Mouse (Mus musculus) liver, embryonic 14.5 days (tissue): ENCODE data around the gene Heatr5b. TPM values are rescaled to one million over a fixed set of nuclear protein-coding genes. Genes with fewer than 3 reads are reported as not detected.

Source experiments
- ATAC-seq: fragments of 200-750 bp; cut with Nextera tagmentation; 2 replicates; pipeline ENCODE4 v1.8.0; 2017; ENCODE audit warnings: moderate number of reproducible peaks, mild to moderate bottlenecking, moderate library complexity; ENCODE audit not compliant: insufficient read depth
- DNase-seq, 3 experiments: peaks; one replicate each; pipeline ENCODE4 v3.0.0-alpha.2; 2012 to 2013; ENCODE audit warnings: low read depth in 3 of 3, low spot score in 3 of 3
- H3K27ac ChIP-seq: fragments of 300-500 bp; sonication (generic); 2 replicates; pipeline ENCODE4 v1.5.1; 2014; ENCODE audit warnings: moderate library complexity, mild to moderate bottlenecking, control low read depth, inconsistent platforms
- H3K27me3 ChIP-seq: fragments of 300-500 bp; sonication (generic); 2 replicates; pipeline ENCODE4 v1.6.1; 2014; ENCODE audit warnings: mild to moderate bottlenecking, low read length, moderate library complexity; ENCODE audit not compliant: control insufficient read depth, insufficient read depth
- H3K36me3 ChIP-seq: fragments of 300-500 bp; sonication (generic); replicated peaks from 2 replicates; pipeline ENCODE4 v1.6.1; 2014; ENCODE audit warnings: low read depth; ENCODE audit not compliant: control insufficient read depth, insufficient read depth
- H3K4me1 ChIP-seq, 2 experiments: fragments of 200-500 bp in 1 of 2; fragments of 300-500 bp in 1 of 2; sonication (generic) in 1 of 2; replicated peaks; 2 replicates each; pipeline ENCODE4 v1.6.1; 2012 to 2014; ENCODE audit warnings: antibody characterized with exemption in 1 of 2, inconsistent platforms in 1 of 2, low read length in 1 of 2; ENCODE audit not compliant: control insufficient read depth in 2 of 2, insufficient read depth in 2 of 2
- H3K4me2 ChIP-seq: fragments of 300-500 bp; sonication (generic); 2 replicates; pipeline ENCODE4 v1.6.1; 2014; ENCODE audit warnings: low read depth, mild to moderate bottlenecking, control low read depth, moderate library complexity
- H3K4me3 ChIP-seq, 2 experiments: fragments of 200-500 bp in 1 of 2; fragments of 300-500 bp in 1 of 2; sonication (generic) in 1 of 2; 2 replicates each; pipeline ENCODE4 v1.5.1; 2012 to 2014; ENCODE audit warnings: low read depth in 2 of 2, low read length in 2 of 2, mild to moderate bottlenecking in 2 of 2, control low read depth in 1 of 2, inconsistent platforms in 1 of 2, moderate library complexity in 1 of 2; ENCODE audit not compliant: insufficient read depth in 1 of 2
- H3K9ac ChIP-seq: fragments of 300-500 bp; sonication (generic); replicated peaks from 2 replicates; pipeline ENCODE4 v1.6.1; 2014; ENCODE audit warnings: mild to moderate bottlenecking, control low read depth, moderate library complexity
- H3K9me3 ChIP-seq: fragments of 300-500 bp; sonication (generic); 2 replicates; pipeline ENCODE4 v1.6.1; 2016; ENCODE audit warnings: low read length, mixed read lengths; ENCODE audit not compliant: control insufficient read depth
- CTCF ChIP-seq: IDR thresholded peaks from 2 replicates; pipeline ENCODE4 v1.5.1; 2016; ENCODE audit warnings: antibody characterized with exemption, low read depth, control low read depth
- EP300 ChIP-seq: IDR thresholded peaks from 2 replicates; pipeline ENCODE4 v1.6.1; 2016; ENCODE audit warnings: antibody characterized with exemption, low read depth
- WGBS: fragments of 180-500 bp; shearing (Covaris S2); extraction: QIAGEN DNeasy Blood & Tissue Kit; methylation state at CpG from one replicate; pipeline ENCODE4 v1.1.7; 2014; ENCODE audit not compliant: insufficient replicate concordance; 5-methylcytosine and 5-hydroxymethylcytosine counted together
- polyA plus RNA-seq, 2 experiments: library from polyadenylated mRNA; depleted of rRNA in 1 of 2; stranded (reverse) in 1 of 2; unstranded in 1 of 2; fragments of >200 nt; fragmentation: Nextera tagmentation in 1 of 2; extraction: Ambion mirVana in 1 of 2; gene quantifications; 2 replicates each; pipeline versions ENCODE4 v1.2.1 to v1.2.3; 2012 to 2014

Heatr5b gene
- polyA plus RNA-seq, 2 experiments: 3.5 to 5.3 TPM

DNA sequence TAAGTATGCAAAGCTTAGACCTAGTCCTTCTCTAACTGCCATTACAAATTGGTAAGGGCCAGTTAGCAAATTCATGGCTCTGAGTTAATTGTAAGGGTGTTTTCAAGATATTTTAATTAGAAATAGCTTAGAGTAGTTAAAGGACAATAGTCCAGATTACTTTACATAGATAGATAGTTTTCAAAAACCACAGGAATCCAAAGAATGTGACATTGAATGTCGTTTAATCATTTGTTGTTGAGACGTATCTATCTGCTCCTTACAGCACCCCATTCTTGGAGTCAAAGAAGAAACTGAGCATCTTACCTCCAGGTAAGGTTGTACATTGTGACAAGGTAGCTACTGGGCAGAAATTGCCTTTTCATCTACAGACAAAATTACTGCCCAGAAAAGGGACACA lies 124.9 kb downstream of the Heatr5b start:
- Histone ChIP-seq H3K4me1 (no peaks in the 10 kb centered on the region), H3K36me3 (no peaks in the 10 kb centered on the region), H3K4me2 (no peak overlapping the region), H3K9me3 (no peaks in the 10 kb centered on the region; the same call in 1 of the 2 replicates), H3K27me3 (no peaks in the 10 kb centered on the region), H3K9ac (no peak overlapping the region), H3K27ac (no peak overlapping the region), H3K4me3 (no peak overlapping the region)
- TF ChIP-seq EP300: no peak
- 50% methylated on average over 2 of the region's 2 CpGs for WGBS
- DNase-seq: no peak
- no peak for ATAC-seq

DNA sequence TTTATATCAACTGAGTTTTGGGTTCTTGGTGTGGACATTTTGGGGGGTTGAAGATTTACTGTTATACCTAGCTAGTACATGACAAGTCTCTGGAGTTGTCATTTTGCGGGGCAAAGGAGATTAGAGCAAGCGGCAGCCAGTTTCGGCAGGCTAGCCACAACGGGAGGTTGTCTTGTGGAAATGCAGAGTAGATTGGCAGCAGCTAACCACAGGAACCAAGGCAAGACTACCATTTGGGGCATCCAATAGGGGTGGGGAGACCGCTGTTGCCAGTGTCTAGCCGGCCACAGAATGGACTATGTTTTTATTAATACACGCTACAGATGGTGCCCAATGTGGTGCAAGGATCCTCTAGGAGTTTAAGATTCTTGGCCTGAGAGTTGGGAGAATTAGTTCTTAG lies 126.7 kb downstream of the Heatr5b start:
- no peaks in the 10 kb centered on the region for H3K4me1 ChIP-seq
- DNase-seq (no peak), ATAC-seq (no peak)
- no peak overlapping the region for H3K9ac ChIP-seq
- H3K4me2 ChIP-seq: no peak overlapping the region
- no peaks in the 10 kb centered on the region for H3K27me3 ChIP-seq
- no peaks in the 10 kb centered on the region; the same call in 1 of the 2 replicates for H3K9me3 ChIP-seq
- no peak for TF ChIP-seq EP300
- TF ChIP-seq CTCF: no peak
- 39% methylated on average over 7 of the region's 7 CpGs for WGBS
- no peaks in the 10 kb centered on the region for H3K36me3 ChIP-seq
- no peak overlapping the region for H3K4me3 ChIP-seq
- H3K27ac ChIP-seq: no peak overlapping the region

DNA sequence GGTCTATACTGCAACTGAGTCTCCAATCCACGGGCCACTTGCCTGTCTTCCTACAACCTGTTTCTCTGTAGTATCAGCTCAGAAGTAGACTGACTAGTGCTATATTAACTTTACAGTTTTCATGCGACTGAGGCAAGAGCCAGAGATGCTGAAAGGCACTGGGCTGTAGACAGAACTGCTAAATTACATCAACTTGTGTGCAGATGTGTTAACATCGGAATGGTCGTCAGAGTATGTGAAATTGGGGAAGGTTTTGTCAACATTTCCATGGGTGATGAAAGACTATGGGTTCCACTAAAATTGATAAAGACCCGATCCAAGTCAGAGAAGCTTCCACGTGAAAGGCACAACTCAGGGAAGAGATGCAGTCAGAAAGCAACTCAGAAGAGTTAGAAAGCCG lies 132.2 kb downstream of the Heatr5b start:
- no peak for TF ChIP-seq CTCF
- H3K36me3 ChIP-seq: no peaks in the 10 kb centered on the region
- no peak overlapping the region for H3K9ac ChIP-seq
- no peak overlapping the region for H3K27ac ChIP-seq
- H3K27me3 ChIP-seq: no peaks in the 10 kb centered on the region
- peaks cover 0 to 4% of the 10 kb centered on the region in 2 experiments; a peak in 1 of 4 replicates for H3K4me1 ChIP-seq
- 78% methylated on average over 7 of the region's 7 CpGs for WGBS
- H3K4me2 ChIP-seq: no peak overlapping the region
- ATAC-seq (no peak), DNase-seq (no peak)
- H3K9me3 ChIP-seq: no peaks in the 10 kb centered on the region; the same call in 1 of the 2 replicates
- no peak overlapping the region for H3K4me3 ChIP-seq

Other genes starting within 250 kb of the Heatr5b start
- gene Strn, start 98.2 kb downstream of the Heatr5b start, polyA plus RNA-seq (2012; rRNA removed): 2.5 and 3.1 TPM in 2 replicates
- gene Strn, start 98.2 kb downstream of the Heatr5b start, polyA plus RNA-seq (2014; fragmentation: Nextera tagmentation; extraction: Ambion mirVana): 3.1 and 3.2 TPM in 2 replicates
- gene Gpatch11, start 203 bp upstream of the Heatr5b start, polyA plus RNA-seq (2012; rRNA removed): 5.1 and 7.1 TPM in 2 replicates
- gene Gpatch11, start 203 bp upstream of the Heatr5b start, polyA plus RNA-seq (2014; fragmentation: Nextera tagmentation; extraction: Ambion mirVana): 16.1 and 17.6 TPM in 2 replicates
- gene Eif2ak2, start 47.2 kb upstream of the Heatr5b start, polyA plus RNA-seq (2012; rRNA removed): 1.6 and 3.4 TPM in 2 replicates
- gene Eif2ak2, start 47.2 kb upstream of the Heatr5b start, polyA plus RNA-seq (2014; fragmentation: Nextera tagmentation; extraction: Ambion mirVana): 4.3 and 6.0 TPM in 2 replicates
- gene Sult6b1, start 71.6 kb upstream of the Heatr5b start, polyA plus RNA-seq (2012; rRNA removed): not detected in 2 replicates
- 0.08 TPM in 1 of 2 replicates, not detected in the other for gene Sult6b1, start 71.6 kb upstream of the Heatr5b start, polyA plus RNA-seq (2014; fragmentation: Nextera tagmentation; extraction: Ambion mirVana)
- 10.7 and 14.2 TPM in 2 replicates for gene Cebpzos, start 81.1 kb upstream of the Heatr5b start, polyA plus RNA-seq (2012; rRNA removed)
- gene Cebpzos, start 81.1 kb upstream of the Heatr5b start, polyA plus RNA-seq (2014; fragmentation: Nextera tagmentation; extraction: Ambion mirVana): 54.7 and 55.2 TPM in 2 replicates
- gene Cebpz, start 101.7 kb upstream of the Heatr5b start, polyA plus RNA-seq (2012; rRNA removed): 6.0 and 9.3 TPM in 2 replicates
- gene Cebpz, start 101.7 kb upstream of the Heatr5b start, polyA plus RNA-seq (2014; fragmentation: Nextera tagmentation; extraction: Ambion mirVana): 26.5 and 27.3 TPM in 2 replicates
- gene Ndufaf7, start 101.8 kb upstream of the Heatr5b start, polyA plus RNA-seq (2012; rRNA removed): 7.8 and 11.0 TPM in 2 replicates
- gene Ndufaf7, start 101.8 kb upstream of the Heatr5b start, polyA plus RNA-seq (2014; fragmentation: Nextera tagmentation; extraction: Ambion mirVana): 22.5 and 26.4 TPM in 2 replicates
- gene Prkd3, start 185.5 kb upstream of the Heatr5b start, polyA plus RNA-seq (2012; rRNA removed): 3.9 and 6.0 TPM in 2 replicates
- 6.0 and 7.5 TPM in 2 replicates for gene Prkd3, start 185.5 kb upstream of the Heatr5b start, polyA plus RNA-seq (2014; fragmentation: Nextera tagmentation; extraction: Ambion mirVana)
- 9.9 and 10.5 TPM in 2 replicates for gene Qpct, start 216.5 kb upstream of the Heatr5b start, polyA plus RNA-seq (2012; rRNA removed)
- 22.5 and 25.0 TPM in 2 replicates for gene Qpct, start 216.5 kb upstream of the Heatr5b start, polyA plus RNA-seq (2014; fragmentation: Nextera tagmentation; extraction: Ambion mirVana)